Mouse (Mus musculus): ENCODE results near the gene Serhl. TPM values are rescaled to one million over a fixed set of nuclear protein-coding genes. Genes with fewer than 3 reads are reported as not detected.

Gene Serhl
- polyA plus RNA-seq, 1 experiment from 2014 or later, result 70.7 TPM

- peak overlapping the region; percentile 65 for H3K4me3 ChIP-seq (ENCODE audit: low read length)
- H3K27me3 ChIP-seq (ENCODE audit: insufficient read depth, low read length), result 0 out of 2 replicates have a peak, but pooled peaks cover 7% of the 10 kb centered on the region
- peak; percentile 95 for ATAC-seq (ENCODE audit: low FRiP score, low TSS enrichment)
- peak overlapping the region; percentile 82 for H3K9ac ChIP-seq (replicated peaks; ENCODE audit: low read length)
- H3K4me1 ChIP-seq (ENCODE audit: insufficient read depth, low read length), result peaks cover 14% of the 10 kb centered on the region
- H3K9me3 ChIP-seq (ENCODE audit: low read length), result no peaks in the 10 kb centered on the region
- no peaks in the 10 kb centered on the region for H3K36me3 ChIP-seq (ENCODE audit: insufficient read depth, low read length)
- H3K27ac ChIP-seq (ENCODE audit: low read length), result peak overlapping the region; percentile 45; the same call in 1 of the 2 replicates
- peak overlapping the region; percentile 85 for H3K4me2 ChIP-seq (replicated peaks; ENCODE audit: low read depth, low read length)
- 2% methylated on average over 31 of the region's 31 CpGs for WGBS
Observed at GRCm38 (mm10) chr15:83099533-83100331, 10.4 kb downstream of the Serhl start.

DNA sequence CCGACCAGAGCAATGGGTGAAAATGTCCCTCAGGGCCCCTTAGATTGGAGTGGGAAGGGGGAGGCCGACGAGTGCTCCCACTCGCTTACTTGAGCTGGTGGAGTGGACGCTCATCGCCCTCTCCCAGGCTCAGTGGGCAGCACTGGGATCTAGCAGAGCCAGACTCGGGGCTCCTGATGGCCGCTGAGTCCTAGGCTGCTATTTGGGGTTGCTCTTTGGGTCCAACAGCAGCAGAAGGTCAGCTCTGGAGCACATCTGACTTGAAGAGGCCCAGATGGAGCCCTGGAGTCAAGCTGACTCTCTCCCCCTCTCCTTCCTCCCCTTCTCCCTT is 11.0 kb downstream of the Serhl start:
- Histone ChIP-seq H3K27ac (ENCODE audit: low read length) (peak overlapping the region; percentile 45; the same call in 1 of the 2 replicates), H3K27me3 (ENCODE audit: insufficient read depth, low read length) (0 out of 2 replicates have a peak, but pooled peaks cover 7% of the 10 kb centered on the region), H3K36me3 (ENCODE audit: insufficient read depth, low read length) (no peaks in the 10 kb centered on the region), H3K9me3 (ENCODE audit: low read length) (no peaks in the 10 kb centered on the region), H3K4me1 (ENCODE audit: insufficient read depth, low read length) (peaks cover 14% of the 10 kb centered on the region), H3K4me2 (replicated peaks; ENCODE audit: low read depth, low read length) (peak overlapping the region; percentile 85), H3K4me3 (ENCODE audit: low read length) (peak overlapping the region; percentile 65), H3K9ac (replicated peaks; ENCODE audit: low read length) (peak overlapping the region; percentile 82)
- peak; percentile 44 for ATAC-seq (ENCODE audit: low FRiP score, low TSS enrichment)
- WGBS, result 3% methylated on average over 8 of the region's 8 CpGs

DNA sequence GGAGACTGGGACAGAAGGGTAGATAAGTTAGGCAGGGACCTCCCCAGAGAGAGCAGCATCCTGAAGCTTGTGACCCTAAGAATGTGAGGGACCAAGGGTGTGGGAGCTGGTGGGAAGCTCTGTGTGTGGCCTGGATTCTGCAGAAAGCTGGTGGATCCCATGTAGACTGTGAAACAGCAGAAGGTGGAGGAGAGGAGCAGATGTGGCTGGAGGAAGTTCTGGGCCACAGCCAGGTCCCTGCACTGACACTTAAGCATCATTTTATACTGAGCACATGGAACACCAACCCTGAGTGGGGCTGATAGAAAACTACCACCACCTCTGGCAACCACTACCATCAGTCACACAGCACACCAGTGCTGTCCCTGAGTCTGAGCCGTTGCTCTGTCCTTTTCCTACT is 13.8 kb downstream of the Serhl start:
- Histone ChIP-seq H3K9ac (replicated peaks; ENCODE audit: low read length) (no peak overlapping the region), H3K4me2 (replicated peaks; ENCODE audit: low read depth, low read length) (no peak overlapping the region), H3K27me3 (ENCODE audit: insufficient read depth, low read length) (0 out of 2 replicates have a peak, but pooled peaks cover 7% of the 10 kb centered on the region), H3K4me1 (ENCODE audit: insufficient read depth, low read length) (peaks cover 14% of the 10 kb centered on the region), H3K9me3 (ENCODE audit: low read length) (no peaks in the 10 kb centered on the region), H3K36me3 (ENCODE audit: insufficient read depth, low read length) (no peaks in the 10 kb centered on the region), H3K4me3 (ENCODE audit: low read length) (no peak overlapping the region), H3K27ac (ENCODE audit: low read length) (no peak overlapping the region)
- ATAC-seq (ENCODE audit: low FRiP score, low TSS enrichment), result no peak
- 53% methylated on average over 1 of the region's 1 CpGs for WGBS

DNA sequence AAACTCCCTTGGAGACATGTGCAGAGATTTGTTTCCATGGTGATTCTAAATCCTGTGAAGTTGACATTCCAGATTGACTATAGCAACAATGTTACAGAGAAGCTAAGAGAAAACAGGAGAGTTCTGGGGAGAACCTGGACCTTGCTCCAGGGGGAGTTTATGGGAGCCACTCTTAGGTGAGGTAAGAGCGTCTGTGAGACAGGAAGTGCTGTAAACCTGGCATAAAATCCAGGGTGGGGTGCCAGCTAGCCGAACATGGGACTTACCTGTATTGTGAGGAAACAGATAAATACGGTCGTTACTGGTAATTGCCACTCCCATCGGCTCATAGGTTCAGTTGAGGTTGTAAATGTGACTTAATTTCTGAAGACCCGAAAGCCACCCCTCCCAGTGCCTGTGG is 17.1 kb downstream of the Serhl start:
- H3K4me1 ChIP-seq (ENCODE audit: insufficient read depth, low read length), result peaks cover 3% of the 10 kb centered on the region; the same call in 1 of the 2 replicates
- H3K4me2 ChIP-seq (replicated peaks; ENCODE audit: low read depth, low read length), result no peak overlapping the region
- H3K27me3 ChIP-seq (ENCODE audit: insufficient read depth, low read length), result no peaks in the 10 kb centered on the region
- H3K27ac ChIP-seq (ENCODE audit: low read length), result no peak overlapping the region
- ATAC-seq (ENCODE audit: low FRiP score, low TSS enrichment), result no peak
- H3K9ac ChIP-seq (replicated peaks; ENCODE audit: low read length), result no peak overlapping the region
- H3K4me3 ChIP-seq (ENCODE audit: low read length), result no peak overlapping the region
- WGBS, result 62% methylated on average over 6 of the region's 6 CpGs
- 0 out of 2 replicates have a peak, but pooled peaks cover 4% of the 10 kb centered on the region for H3K36me3 ChIP-seq (ENCODE audit: insufficient read depth, low read length)
- no peaks in the 10 kb centered on the region for H3K9me3 ChIP-seq (ENCODE audit: low read length)

- Histone ChIP-seq H3K4me3 (ENCODE audit: low read length) (no peak overlapping the region), H3K9me3 (ENCODE audit: low read length) (no peaks in the 10 kb centered on the region), H3K9ac (replicated peaks; ENCODE audit: low read length) (no peak overlapping the region), H3K27ac (ENCODE audit: low read length) (no peak overlapping the region), H3K4me1 (ENCODE audit: insufficient read depth, low read length) (peaks cover 3% of the 10 kb centered on the region; the same call in 1 of the 2 replicates), H3K36me3 (ENCODE audit: insufficient read depth, low read length) (0 out of 2 replicates have a peak, but pooled peaks cover 4% of the 10 kb centered on the region), H3K27me3 (ENCODE audit: insufficient read depth, low read length) (no peaks in the 10 kb centered on the region), H3K4me2 (replicated peaks; ENCODE audit: low read depth, low read length) (no peak overlapping the region)
- no peak for ATAC-seq (ENCODE audit: low FRiP score, low TSS enrichment)
- WGBS, result 50% methylated on average over 6 of the region's 6 CpGs
Observed at GRCm38 (mm10) chr15:83107814-83108213, 18.5 kb downstream of the Serhl start.

- Histone ChIP-seq H3K4me2 (replicated peaks; ENCODE audit: low read depth, low read length) (no peak overlapping the region), H3K27me3 (ENCODE audit: insufficient read depth, low read length) (no peaks in the 10 kb centered on the region), H3K27ac (ENCODE audit: low read length) (no peak overlapping the region), H3K36me3 (ENCODE audit: insufficient read depth, low read length) (peaks cover 22% of the 10 kb centered on the region), H3K9ac (replicated peaks; ENCODE audit: low read length) (no peak overlapping the region), H3K4me3 (ENCODE audit: low read length) (no peak overlapping the region), H3K4me1 (ENCODE audit: insufficient read depth, low read length) (peaks cover 3% of the 10 kb centered on the region; the same call in 1 of the 2 replicates), H3K9me3 (ENCODE audit: low read length) (no peaks in the 10 kb centered on the region)
- ATAC-seq (ENCODE audit: low FRiP score, low TSS enrichment), result no peak
- 60% methylated on average over 6 of the region's 6 CpGs for WGBS
Observed at GRCm38 (mm10) chr15:83111290-83111689, 22.0 kb downstream of the Serhl start.

GRCm38 (mm10) chr15:83111874-83112273 is 22.6 kb downstream of the Serhl start:
- no peak overlapping the region for H3K9ac ChIP-seq (replicated peaks; ENCODE audit: low read length)
- peaks cover 27% of the 10 kb centered on the region for H3K36me3 ChIP-seq (ENCODE audit: insufficient read depth, low read length)
- H3K4me1 ChIP-seq (ENCODE audit: insufficient read depth, low read length), result peaks cover 3% of the 10 kb centered on the region; the same call in 1 of the 2 replicates
- 77% methylated on average over 7 of the region's 7 CpGs for WGBS
- no peak overlapping the region for H3K27ac ChIP-seq (ENCODE audit: low read length)
- H3K27me3 ChIP-seq (ENCODE audit: insufficient read depth, low read length), result no peaks in the 10 kb centered on the region
- H3K4me3 ChIP-seq (ENCODE audit: low read length), result no peak overlapping the region
- no peak for ATAC-seq (ENCODE audit: low FRiP score, low TSS enrichment)
- no peak overlapping the region for H3K4me2 ChIP-seq (replicated peaks; ENCODE audit: low read depth, low read length)
- H3K9me3 ChIP-seq (ENCODE audit: low read length), result no peaks in the 10 kb centered on the region

DNA sequence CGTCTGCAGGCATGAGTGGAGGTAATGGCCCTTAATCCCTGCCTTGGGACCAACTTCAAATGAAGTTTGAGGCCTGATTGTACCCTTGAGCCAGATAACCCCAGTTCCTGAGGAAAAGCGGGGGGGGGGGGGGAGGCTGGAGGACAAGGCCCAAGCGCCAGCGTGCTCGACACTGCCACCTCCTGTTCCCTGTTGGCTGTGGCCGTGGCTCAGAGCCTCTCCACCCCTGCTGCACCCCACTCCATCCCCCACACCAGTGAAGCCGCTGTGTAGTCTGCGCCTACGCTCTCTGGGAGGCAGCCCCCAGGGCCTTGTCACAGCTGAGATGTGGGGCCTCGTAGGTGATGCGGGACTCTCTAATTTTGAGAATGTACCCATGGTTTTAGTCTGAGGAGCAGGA is 23.6 kb downstream of the Serhl start:
- H3K9ac ChIP-seq (replicated peaks; ENCODE audit: low read length), result peak overlapping the region; percentile 31; the same call in 1 of the 2 replicates
- WGBS, result 9% methylated on average over 10 of the region's 11 CpGs
- no peak overlapping the region for H3K27ac ChIP-seq (ENCODE audit: low read length)
- peaks cover 37% of the 10 kb centered on the region for H3K36me3 ChIP-seq (ENCODE audit: insufficient read depth, low read length)
- no peak overlapping the region for H3K4me3 ChIP-seq (ENCODE audit: low read length)
- H3K4me1 ChIP-seq (ENCODE audit: insufficient read depth, low read length), result peaks cover 3% of the 10 kb centered on the region; the same call in 1 of the 2 replicates
- no peak overlapping the region; the same call in 1 of the 2 replicates for H3K4me2 ChIP-seq (replicated peaks; ENCODE audit: low read depth, low read length)
- no peaks in the 10 kb centered on the region for H3K27me3 ChIP-seq (ENCODE audit: insufficient read depth, low read length)
- no peaks in the 10 kb centered on the region for H3K9me3 ChIP-seq (ENCODE audit: low read length)
- ATAC-seq (ENCODE audit: low FRiP score, low TSS enrichment), result peak; percentile 79; the same call in 1 of the 2 replicates

DNA sequence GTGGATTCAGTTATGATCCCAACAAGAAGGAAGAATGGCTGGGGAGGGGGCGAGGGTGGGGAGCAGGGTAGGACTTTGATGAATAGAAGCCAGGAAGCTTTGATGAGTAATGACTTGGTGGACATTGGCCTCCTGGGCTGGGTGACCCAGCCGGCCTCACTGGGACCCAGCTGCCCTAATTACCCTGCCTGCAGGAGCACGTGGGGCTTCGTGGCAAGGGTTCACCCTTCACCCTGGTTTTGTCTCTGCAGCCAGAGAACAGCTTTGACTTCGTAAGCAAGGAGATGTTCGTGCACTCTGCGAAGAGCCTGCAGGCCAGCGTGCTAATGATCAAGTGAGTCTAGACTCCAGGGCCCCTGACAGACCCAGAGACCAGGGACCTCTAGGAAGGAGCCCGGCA is 24.8 kb downstream of the Serhl start:
- Histone ChIP-seq H3K36me3 (ENCODE audit: insufficient read depth, low read length) (peaks cover 46% of the 10 kb centered on the region), H3K4me3 (ENCODE audit: low read length) (no peak overlapping the region), H3K27ac (ENCODE audit: low read length) (no peak overlapping the region), H3K9ac (replicated peaks; ENCODE audit: low read length) (no peak overlapping the region), H3K27me3 (ENCODE audit: insufficient read depth, low read length) (no peaks in the 10 kb centered on the region), H3K4me2 (replicated peaks; ENCODE audit: low read depth, low read length) (no peak overlapping the region), H3K9me3 (ENCODE audit: low read length) (no peaks in the 10 kb centered on the region), H3K4me1 (ENCODE audit: insufficient read depth, low read length) (peaks cover 3% of the 10 kb centered on the region; the same call in 1 of the 2 replicates)
- no peak for ATAC-seq (ENCODE audit: low FRiP score, low TSS enrichment)
- 69% methylated on average over 9 of the region's 9 CpGs for WGBS

GRCm38 (mm10) chr15:83115071-83115470 is 25.8 kb downstream of the Serhl start:
- no peak overlapping the region for H3K4me2 ChIP-seq (replicated peaks; ENCODE audit: low read depth, low read length)
- H3K9me3 ChIP-seq (ENCODE audit: low read length), result no peaks in the 10 kb centered on the region
- ATAC-seq (ENCODE audit: low FRiP score, low TSS enrichment), result 0 out of 2 replicates have a peak, but pooled peaks have one; percentile 5
- H3K4me3 ChIP-seq (ENCODE audit: low read length), result no peak overlapping the region
- H3K27ac ChIP-seq (ENCODE audit: low read length), result no peak overlapping the region
- WGBS, result 73% methylated on average over 6 of the region's 6 CpGs
- peaks cover 3% of the 10 kb centered on the region; the same call in 1 of the 2 replicates for H3K4me1 ChIP-seq (ENCODE audit: insufficient read depth, low read length)
- H3K36me3 ChIP-seq (ENCODE audit: insufficient read depth, low read length), result peaks cover 52% of the 10 kb centered on the region
- H3K27me3 ChIP-seq (ENCODE audit: insufficient read depth, low read length), result no peaks in the 10 kb centered on the region
- no peak overlapping the region for H3K9ac ChIP-seq (replicated peaks; ENCODE audit: low read length)
